Mouse (Mus musculus): ENCODE measurements around the gene Usf3. TPM values are rescaled to one million over a fixed set of nuclear protein-coding genes. Genes with fewer than 3 reads are reported as not detected.

Gene Usf3
- polyA plus RNA-seq, 1 experiment = 12.0 TPM

DNA sequence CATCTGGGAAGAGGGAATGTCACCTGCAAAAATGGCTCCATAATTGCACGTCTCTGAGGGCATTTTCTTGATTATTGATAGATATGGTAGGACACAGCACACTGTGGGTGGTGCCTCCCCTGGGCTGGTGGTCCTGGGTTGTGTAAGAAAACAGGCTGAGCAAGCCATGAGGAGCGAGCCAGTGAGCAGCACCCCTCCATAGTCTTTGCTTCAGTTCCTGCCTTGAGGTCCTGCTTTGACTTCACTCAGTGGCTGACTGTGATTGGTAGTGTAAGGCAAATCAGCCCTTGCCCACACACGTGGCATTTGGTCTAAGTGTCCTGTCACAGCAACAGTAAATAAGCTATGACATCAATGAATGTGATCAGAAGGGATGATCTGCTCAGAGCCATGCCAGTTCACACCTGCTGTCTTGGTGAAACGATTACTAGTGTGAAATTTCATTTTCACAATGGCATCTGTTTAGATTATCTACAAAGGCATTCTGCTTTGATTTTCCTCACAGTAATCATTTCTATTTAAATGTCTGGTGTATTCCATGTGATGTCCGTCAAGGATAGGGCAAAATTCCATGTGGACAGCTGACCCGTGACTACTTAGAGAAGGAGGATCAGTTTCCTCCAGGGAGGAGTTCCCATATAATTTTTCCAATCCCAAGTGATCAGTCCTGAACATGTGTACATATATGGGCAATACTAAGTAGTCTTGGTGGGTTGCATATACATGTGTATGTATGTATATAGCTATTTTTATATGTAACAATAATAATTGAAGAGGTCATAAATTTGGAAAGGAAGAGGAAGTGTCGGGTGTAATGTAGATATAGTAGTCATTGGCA lies 81.0 kb downstream of the Usf3 start:
- no peak overlapping the region for H3K4me3 ChIP-seq (replicated peaks; ENCODE audit: control insufficient read depth, low read depth, low read length)
- H3K4me1 ChIP-seq (ENCODE audit: control insufficient read depth, insufficient read depth, low read length) = no peaks in the 10 kb centered on the region
- no peak for TF ChIP-seq POLR2A (IDR thresholded peaks at IDR 0.05; ENCODE audit: borderline replicate concordance, control insufficient read depth, low read depth, low read length)
- TF ChIP-seq CTCF (IDR thresholded peaks at IDR 0.05; ENCODE audit: control insufficient read depth, insufficient read depth, low read length) = no peak
- 70% methylated on average over 7 of the region's 7 CpGs for WGBS
- H3K27ac ChIP-seq (ENCODE audit: control insufficient read depth, insufficient read depth, low read depth, low read length, poor library complexity) = no peak overlapping the region

DNA sequence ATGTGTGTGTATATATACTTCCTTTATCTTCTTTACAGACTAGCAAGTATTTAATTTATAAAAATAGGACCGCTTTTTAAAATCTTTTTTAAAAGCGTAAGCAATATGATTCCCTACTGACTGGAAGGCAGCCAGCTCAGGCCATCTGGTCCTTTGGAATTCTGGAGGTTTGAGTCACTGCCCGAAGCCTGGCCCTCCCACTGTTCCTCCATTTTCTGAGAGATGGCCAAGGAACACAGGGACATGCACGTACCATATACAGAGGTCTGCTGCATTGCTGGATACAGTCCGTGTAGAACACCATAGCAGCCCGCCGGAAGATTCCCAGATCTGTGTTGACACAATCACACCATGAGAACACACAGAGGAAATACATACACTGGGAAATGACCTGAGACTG lies 81.7 kb downstream of the Usf3 start:
- 87% methylated on average over 7 of the region's 7 CpGs for WGBS
- H3K4me3 ChIP-seq (replicated peaks; ENCODE audit: control insufficient read depth, low read depth, low read length) = no peak overlapping the region

DNA sequence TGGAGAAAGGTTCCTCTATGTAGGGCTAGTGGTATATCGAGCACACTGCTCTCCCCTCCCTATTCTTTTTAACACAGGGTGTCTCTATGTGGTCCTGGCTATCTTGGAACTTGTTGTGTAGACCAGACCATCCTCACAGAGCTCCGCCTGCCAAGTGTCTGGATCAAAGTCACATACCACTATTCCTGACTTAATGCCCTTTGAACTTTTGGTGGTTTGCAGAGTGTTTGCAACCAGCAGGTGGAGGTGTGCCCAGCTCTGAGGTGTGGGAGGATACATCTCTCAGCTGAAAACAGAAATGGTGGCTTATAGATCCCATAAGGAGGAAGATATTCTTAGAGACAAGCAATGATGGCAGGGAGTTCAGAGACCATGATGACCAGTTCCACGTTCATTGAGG lies 84.4 kb downstream of the Usf3 start:
- Histone ChIP-seq H3K27ac (ENCODE audit: control insufficient read depth, insufficient read depth, low read depth, low read length, poor library complexity) (no peak overlapping the region), H3K4me1 (ENCODE audit: control insufficient read depth, insufficient read depth, low read length) (no peaks in the 10 kb centered on the region), H3K4me3 (replicated peaks; ENCODE audit: control insufficient read depth, low read depth, low read length) (no peak overlapping the region)
- 76% methylated on average over 3 of the region's 3 CpGs for WGBS
- TF ChIP-seq CTCF (IDR thresholded peaks at IDR 0.05; ENCODE audit: control insufficient read depth, insufficient read depth, low read length) (no peak), POLR2A (IDR thresholded peaks at IDR 0.05; ENCODE audit: borderline replicate concordance, control insufficient read depth, low read depth, low read length) (no peak)

More for the DNA sequence above, 81.7 kb downstream of the Usf3 start:
- H3K4me1 ChIP-seq (ENCODE audit: control insufficient read depth, insufficient read depth, low read length) = no peaks in the 10 kb centered on the region
- TF ChIP-seq CTCF (IDR thresholded peaks at IDR 0.05; ENCODE audit: control insufficient read depth, insufficient read depth, low read length) (no peak), POLR2A (IDR thresholded peaks at IDR 0.05; ENCODE audit: borderline replicate concordance, control insufficient read depth, low read depth, low read length) (no peak)
- no peak overlapping the region for H3K27ac ChIP-seq (ENCODE audit: control insufficient read depth, insufficient read depth, low read depth, low read length, poor library complexity)

DNA sequence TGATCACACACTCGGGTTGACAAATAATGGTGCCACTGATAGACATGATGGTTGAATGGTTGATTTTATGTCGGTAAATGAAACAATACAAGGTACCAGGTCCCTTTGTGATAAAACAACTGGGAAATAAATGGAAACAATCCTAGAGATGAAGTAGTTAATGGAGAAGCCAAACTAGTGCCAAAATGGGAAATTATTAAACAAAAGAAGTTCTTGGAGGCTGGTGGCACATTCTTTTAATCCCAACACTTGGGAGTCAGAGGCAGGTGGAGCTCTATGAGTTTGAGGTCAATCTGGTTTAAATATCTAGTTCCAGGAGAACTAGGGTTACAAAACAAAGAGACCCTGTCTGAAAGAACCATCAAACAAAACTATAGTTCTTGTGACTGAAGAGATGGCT lies 91.9 kb downstream of the Usf3 start:
- 74% methylated on average over 2 of the region's 2 CpGs for WGBS
- Histone ChIP-seq H3K4me3 (replicated peaks; ENCODE audit: control insufficient read depth, low read depth, low read length) (no peak overlapping the region), H3K27ac (ENCODE audit: control insufficient read depth, insufficient read depth, low read depth, low read length, poor library complexity) (no peak overlapping the region), H3K4me1 (ENCODE audit: control insufficient read depth, insufficient read depth, low read length) (no peaks in the 10 kb centered on the region)
- TF ChIP-seq CTCF (IDR thresholded peaks at IDR 0.05; ENCODE audit: control insufficient read depth, insufficient read depth, low read length) (no peak), POLR2A (IDR thresholded peaks at IDR 0.05; ENCODE audit: borderline replicate concordance, control insufficient read depth, low read depth, low read length) (no peak)

DNA sequence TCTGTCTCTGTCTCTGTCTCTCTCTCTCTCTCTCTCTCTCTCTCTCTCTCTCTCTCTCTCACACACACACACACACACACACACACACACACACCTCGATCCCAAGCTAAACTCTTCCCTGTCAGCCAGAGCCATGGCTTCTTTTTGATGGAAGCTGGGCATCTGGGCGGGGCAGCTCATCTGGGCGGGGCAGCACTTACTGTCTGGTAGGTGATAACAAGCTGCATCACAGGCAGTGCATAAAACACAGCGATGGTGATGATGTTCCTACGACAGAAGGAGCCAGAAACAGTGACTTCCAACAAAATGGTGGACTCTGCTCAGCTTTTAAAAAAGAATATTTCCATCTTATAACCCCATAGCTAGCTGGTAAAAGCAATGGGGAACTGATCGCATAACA lies 92.5 kb downstream of the Usf3 start:
- WGBS = 79% methylated on average over 6 of the region's 6 CpGs
- Histone ChIP-seq H3K4me1 (ENCODE audit: control insufficient read depth, insufficient read depth, low read length) (no peaks in the 10 kb centered on the region), H3K4me3 (replicated peaks; ENCODE audit: control insufficient read depth, low read depth, low read length) (no peak overlapping the region), H3K27ac (ENCODE audit: control insufficient read depth, insufficient read depth, low read depth, low read length, poor library complexity) (no peak overlapping the region)
- TF ChIP-seq CTCF (IDR thresholded peaks at IDR 0.05; ENCODE audit: control insufficient read depth, insufficient read depth, low read length) (no peak), POLR2A (IDR thresholded peaks at IDR 0.05; ENCODE audit: borderline replicate concordance, control insufficient read depth, low read depth, low read length) (no peak)

DNA sequence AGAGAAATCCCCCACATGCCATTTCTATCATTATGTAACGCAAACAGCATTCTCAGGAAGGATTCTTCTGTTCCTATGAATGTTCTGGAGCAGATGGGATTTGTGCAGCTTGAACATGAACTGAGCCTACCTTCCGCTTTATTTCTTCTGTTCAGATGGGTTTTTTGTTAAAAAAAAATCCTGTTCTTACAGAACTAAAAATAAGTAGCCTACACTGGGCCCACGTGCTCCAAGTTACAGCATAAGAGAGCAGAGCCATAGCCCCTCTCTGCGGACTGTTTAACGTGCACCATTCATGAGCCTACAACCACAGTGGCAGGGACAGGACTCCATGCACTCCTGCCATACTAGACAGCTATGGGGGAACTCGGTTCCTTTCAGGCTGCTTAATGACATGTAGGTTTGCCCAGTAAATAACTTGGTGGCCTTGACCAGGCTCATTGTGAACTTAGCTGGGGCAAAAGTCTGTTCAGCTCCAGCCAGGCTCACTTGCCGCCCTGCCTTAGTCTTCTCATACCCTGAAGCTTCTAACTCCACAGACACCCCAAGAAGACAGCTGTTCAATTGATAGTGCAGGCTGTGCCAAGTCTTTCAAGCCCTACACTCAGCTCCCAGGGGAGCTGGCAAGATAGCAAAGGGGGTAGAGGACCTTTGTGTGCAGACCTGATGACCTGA lies 95.6 kb downstream of the Usf3 start:
- Histone ChIP-seq H3K4me1 (ENCODE audit: control insufficient read depth, insufficient read depth, low read length) (no peaks in the 10 kb centered on the region; the same call in 1 of the 2 replicates), H3K4me3 (replicated peaks; ENCODE audit: control insufficient read depth, low read depth, low read length) (no peak overlapping the region), H3K27ac (ENCODE audit: control insufficient read depth, insufficient read depth, low read depth, low read length, poor library complexity) (no peak overlapping the region)
- TF ChIP-seq POLR2A (IDR thresholded peaks at IDR 0.05; ENCODE audit: borderline replicate concordance, control insufficient read depth, low read depth, low read length) (no peak), CTCF (IDR thresholded peaks at IDR 0.05; ENCODE audit: control insufficient read depth, insufficient read depth, low read length) (no peak)
- 84% methylated on average over 7 of the region's 7 CpGs for WGBS

DNA sequence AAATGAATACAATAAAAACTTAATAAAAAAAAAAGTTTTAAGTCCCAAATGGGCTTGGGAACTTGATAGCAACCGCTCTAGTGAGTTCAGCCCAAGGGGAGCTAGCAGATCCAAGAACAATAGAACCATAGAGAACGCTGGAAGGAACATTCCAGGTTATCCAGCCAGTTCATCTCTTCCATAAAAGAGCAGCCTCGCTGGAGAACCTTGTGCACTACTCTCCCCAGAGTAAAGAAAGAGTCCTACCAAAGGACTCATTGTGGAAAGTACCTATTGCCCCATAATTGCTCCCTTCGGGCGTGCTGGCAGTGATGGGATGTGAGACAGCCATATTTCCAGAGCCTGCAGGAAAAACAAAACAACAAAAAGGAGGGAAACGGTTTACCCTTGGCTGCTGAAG lies 96.5 kb downstream of the Usf3 start:
- WGBS = 78% methylated on average over 6 of the region's 6 CpGs
- Histone ChIP-seq H3K27ac (ENCODE audit: control insufficient read depth, insufficient read depth, low read depth, low read length, poor library complexity) (no peak overlapping the region), H3K4me3 (replicated peaks; ENCODE audit: control insufficient read depth, low read depth, low read length) (no peak overlapping the region), H3K4me1 (ENCODE audit: control insufficient read depth, insufficient read depth, low read length) (no peaks in the 10 kb centered on the region; the same call in 1 of the 2 replicates)
- TF ChIP-seq CTCF (IDR thresholded peaks at IDR 0.05; ENCODE audit: control insufficient read depth, insufficient read depth, low read length) (no peak), POLR2A (IDR thresholded peaks at IDR 0.05; ENCODE audit: borderline replicate concordance, control insufficient read depth, low read depth, low read length) (no peak)

DNA sequence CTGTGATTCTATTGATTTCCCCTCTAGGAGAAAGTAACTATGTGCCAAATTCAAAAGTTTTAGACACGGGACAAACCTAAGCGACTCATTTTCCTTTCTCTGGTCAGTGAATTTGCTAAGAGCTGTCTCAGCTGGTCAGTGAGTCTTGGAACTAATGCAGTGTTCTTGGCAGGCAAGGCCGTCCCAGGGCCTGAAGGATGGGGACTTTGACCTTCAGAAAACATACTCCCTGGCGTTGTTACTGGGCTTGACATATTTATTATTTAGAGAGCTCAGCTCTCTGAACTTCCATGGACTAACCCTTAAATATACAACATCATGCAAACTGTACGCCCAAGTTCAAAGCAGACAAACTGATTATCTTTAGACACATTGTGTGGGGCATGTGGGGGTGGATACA lies 97.6 kb downstream of the Usf3 start:
- WGBS = 79% methylated on average over 5 of the region's 5 CpGs
- TF ChIP-seq POLR2A (IDR thresholded peaks at IDR 0.05; ENCODE audit: borderline replicate concordance, control insufficient read depth, low read depth, low read length) (no peak), CTCF (IDR thresholded peaks at IDR 0.05; ENCODE audit: control insufficient read depth, insufficient read depth, low read length) (no peak)
- Histone ChIP-seq H3K4me1 (ENCODE audit: control insufficient read depth, insufficient read depth, low read length) (no peaks in the 10 kb centered on the region; the same call in 1 of the 2 replicates), H3K27ac (ENCODE audit: control insufficient read depth, insufficient read depth, low read depth, low read length, poor library complexity) (no peak overlapping the region), H3K4me3 (replicated peaks; ENCODE audit: control insufficient read depth, low read depth, low read length) (no peak overlapping the region)
